Mouse (Mus musculus) layer of hippocampus, adult 9-10 months (tissue): ENCODE measurements around the gene Draxin.
"Not testable (repeated sequence)": the region's sequence is repeated elsewhere in the genome, so short reads cannot be mapped to it uniquely, and the experiment has no call there.

ENCODE experiments used
- DNase-seq: peaks from one replicate; pipeline ENCODE4 v3.0.0; 2022; ENCODE audit warnings: low spot score

Gene Draxin

GRCm38 (mm10) chr4:148056246-148056645 is 74.3 kb downstream of the Draxin start:
- no peak for DNase-seq

GRCm38 (mm10) chr4:148054961-148055695 is 75.4 kb downstream of the Draxin start:
- no peak for DNase-seq

- peak; percentile 78 for DNase-seq
Measured at GRCm38 (mm10) chr4:148053417-148053920, 77.0 kb downstream of the Draxin start.

- no peak for DNase-seq
Measured at GRCm38 (mm10) chr4:148052976-148053375, 77.5 kb downstream of the Draxin start.

GRCm38 (mm10) chr4:148051886-148052285 is 78.6 kb downstream of the Draxin start:
- no peak for DNase-seq

GRCm38 (mm10) chr4:148051046-148051776 is 79.3 kb downstream of the Draxin start:
- no peak for DNase-seq

GRCm38 (mm10) chr4:148050396-148050914 is 80.0 kb downstream of the Draxin start:
- DNase-seq, result not testable (repeated sequence)
